Mouse (Mus musculus): ENCODE data around the gene Rnf145. TPM values are rescaled to one million over a fixed set of nuclear protein-coding genes. Genes with fewer than 3 reads are reported as not detected.

The Rnf145 gene
- total and polyA plus RNA-seq, 3 experiments = 53.4 to 120 (median 66.7) TPM

- H3K9me3 ChIP-seq (replicated peaks) = peaks cover 3% of the 10 kb centered on the region; the same call in 1 of the 2 replicates
- TF ChIP-seq GATA1 (IDR thresholded peaks at IDR 0.05; ENCODE audit: borderline replicate concordance, low read length) = no peak
- TF ChIP-seq POLR2AphosphoS5 (IDR thresholded peaks at IDR 0.05; ENCODE audit: insufficient replicate concordance, low read depth, low read length) = no peak
- no peak for TF ChIP-seq TAL1 (conservative IDR thresholded peaks at IDR 0.05; ENCODE audit: low read depth, low read length)
- TF ChIP-seq CTCF (IDR thresholded peaks at IDR 0.05; ENCODE audit: low read depth, low read length) = no peak
- no peak for TF ChIP-seq GATA2 (IDR thresholded peaks at IDR 0.05; ENCODE audit: borderline replicate concordance, low read depth, low read length)
- H3K27me3 ChIP-seq (ENCODE audit: insufficient read depth, low read length) = no peaks in the 10 kb centered on the region; the same call in 1 of the 2 replicates
- peaks cover 29% of the 10 kb centered on the region for H3K4me1 ChIP-seq (ENCODE audit: insufficient read depth, low read depth, low read length)
- no peaks in the 10 kb centered on the region for H3K36me3 ChIP-seq (replicated peaks)
- H3K4me3 ChIP-seq (ENCODE audit: low read depth, low read length) = no peak overlapping the region
- ATAC-seq (ENCODE audit: extremely low read depth, insufficient number of reproducible peaks, low FRiP score, poor library complexity, severe bottlenecking) (no peak), DNase-seq (ENCODE audit: low spot score) (no peak)
Measured at GRCm38 (mm10) chr11:44504761-44505160, 14.0 kb upstream of the Rnf145 start.

DNA sequence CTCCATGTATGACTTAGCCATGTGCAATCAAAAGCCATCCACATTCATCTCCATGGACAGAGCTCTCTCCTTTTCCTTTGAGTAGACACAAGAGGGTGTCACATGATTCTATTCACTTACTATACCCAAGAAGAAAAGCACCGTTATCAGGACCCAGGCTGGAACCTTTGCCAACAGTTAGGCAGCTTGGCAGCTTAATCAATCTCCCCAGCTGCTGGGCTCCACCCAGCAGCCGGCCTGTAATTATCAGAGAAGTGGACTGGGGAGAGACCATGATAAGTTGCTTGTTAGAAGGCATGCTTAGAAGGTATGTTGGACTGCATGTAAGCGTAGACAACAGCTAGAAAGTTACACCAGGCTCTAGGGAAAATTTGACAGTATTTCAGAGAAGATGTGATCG, 9.9 kb upstream of the Rnf145 start:
- DNase-seq (ENCODE audit: low spot score) (peak; percentile 56), ATAC-seq (ENCODE audit: extremely low read depth, insufficient number of reproducible peaks, low FRiP score, poor library complexity, severe bottlenecking) (peak; percentile 86)
- H3K4me3 ChIP-seq (ENCODE audit: low read depth, low read length) = no peak overlapping the region; the same call in 1 of the 2 replicates
- H3K27me3 ChIP-seq (ENCODE audit: insufficient read depth, low read length) = no peaks in the 10 kb centered on the region
- H3K9me3 ChIP-seq (replicated peaks) = no peaks in the 10 kb centered on the region
- H3K4me1 ChIP-seq (ENCODE audit: insufficient read depth, low read depth, low read length) = peaks cover 59% of the 10 kb centered on the region
- no peaks in the 10 kb centered on the region for H3K36me3 ChIP-seq (replicated peaks)
- no peak for TF ChIP-seq GATA1 (IDR thresholded peaks at IDR 0.05; ENCODE audit: borderline replicate concordance, low read length)
- no peak for TF ChIP-seq CTCF (IDR thresholded peaks at IDR 0.05; ENCODE audit: low read depth, low read length)
- no peak for TF ChIP-seq GATA2 (IDR thresholded peaks at IDR 0.05; ENCODE audit: borderline replicate concordance, low read depth, low read length)
- TF ChIP-seq POLR2AphosphoS5 (IDR thresholded peaks at IDR 0.05; ENCODE audit: insufficient replicate concordance, low read depth, low read length) = no peak
- peak; percentile 77 for TF ChIP-seq TAL1 (conservative IDR thresholded peaks at IDR 0.05; ENCODE audit: low read depth, low read length)

- ATAC-seq (ENCODE audit: extremely low read depth, insufficient number of reproducible peaks, low FRiP score, poor library complexity, severe bottlenecking) (no peak), DNase-seq (ENCODE audit: low spot score) (no peak)
- H3K4me1 ChIP-seq (ENCODE audit: insufficient read depth, low read depth, low read length) = peaks cover 56% of the 10 kb centered on the region
- H3K27me3 ChIP-seq (ENCODE audit: insufficient read depth, low read length) = no peaks in the 10 kb centered on the region
- no peaks in the 10 kb centered on the region for H3K36me3 ChIP-seq (replicated peaks)
- H3K4me3 ChIP-seq (ENCODE audit: low read depth, low read length) = no peak overlapping the region
- no peak for TF ChIP-seq CTCF (IDR thresholded peaks at IDR 0.05; ENCODE audit: low read depth, low read length)
- no peak for TF ChIP-seq POLR2AphosphoS5 (IDR thresholded peaks at IDR 0.05; ENCODE audit: insufficient replicate concordance, low read depth, low read length)
- TF ChIP-seq GATA2 (IDR thresholded peaks at IDR 0.05; ENCODE audit: borderline replicate concordance, low read depth, low read length) = no peak
- no peak for TF ChIP-seq GATA1 (IDR thresholded peaks at IDR 0.05; ENCODE audit: borderline replicate concordance, low read length)
- TF ChIP-seq TAL1 (conservative IDR thresholded peaks at IDR 0.05; ENCODE audit: low read depth, low read length) = no peak
- no peaks in the 10 kb centered on the region for H3K9me3 ChIP-seq (replicated peaks)
Measured at GRCm38 (mm10) chr11:44509906-44510305, 8.9 kb upstream of the Rnf145 start.

DNA sequence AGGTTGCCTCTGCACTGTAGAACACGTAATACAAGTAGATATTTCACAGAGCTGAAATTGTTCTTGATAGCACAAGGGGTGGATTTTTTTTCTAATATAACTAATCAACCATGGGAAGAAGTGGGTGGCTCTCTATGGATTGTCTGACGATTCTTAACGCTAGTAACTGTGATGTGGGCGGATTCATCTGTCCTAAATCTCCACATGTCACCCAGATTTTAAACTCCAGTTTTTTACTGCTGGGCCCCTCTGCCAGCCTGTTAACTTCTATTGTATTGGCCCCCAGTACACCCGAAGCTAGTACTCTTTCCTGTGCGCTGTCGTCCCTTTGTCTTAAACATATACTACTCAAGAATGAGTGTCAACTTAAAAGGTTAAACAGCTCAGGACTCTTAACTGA, 8.4 kb upstream of the Rnf145 start:
- H3K27me3 ChIP-seq (ENCODE audit: insufficient read depth, low read length) = no peaks in the 10 kb centered on the region
- peaks cover 56% of the 10 kb centered on the region for H3K4me1 ChIP-seq (ENCODE audit: insufficient read depth, low read depth, low read length)
- DNase-seq (ENCODE audit: low spot score) (no peak), ATAC-seq (ENCODE audit: extremely low read depth, insufficient number of reproducible peaks, low FRiP score, poor library complexity, severe bottlenecking) (no peak)
- no peaks in the 10 kb centered on the region for H3K36me3 ChIP-seq (replicated peaks)
- TF ChIP-seq GATA1 (IDR thresholded peaks at IDR 0.05; ENCODE audit: borderline replicate concordance, low read length) (no peak), CTCF (IDR thresholded peaks at IDR 0.05; ENCODE audit: low read depth, low read length) (no peak), POLR2AphosphoS5 (IDR thresholded peaks at IDR 0.05; ENCODE audit: insufficient replicate concordance, low read depth, low read length) (no peak)
- no peaks in the 10 kb centered on the region for H3K9me3 ChIP-seq (replicated peaks)
- H3K4me3 ChIP-seq (ENCODE audit: low read depth, low read length) = no peak overlapping the region

- Histone ChIP-seq H3K27me3 (ENCODE audit: insufficient read depth, low read length) (no peaks in the 10 kb centered on the region), H3K9me3 (replicated peaks) (no peaks in the 10 kb centered on the region), H3K4me1 (ENCODE audit: insufficient read depth, low read depth, low read length) (peaks cover 60% of the 10 kb centered on the region), H3K36me3 (replicated peaks) (peaks cover 2% of the 10 kb centered on the region), H3K4me3 (ENCODE audit: low read depth, low read length) (peak overlapping the region; percentile 32; the same call in 1 of the 2 replicates)
- peak; percentile 28; the same call in 1 of the 2 replicates for ATAC-seq (ENCODE audit: extremely low read depth, insufficient number of reproducible peaks, low FRiP score, poor library complexity, severe bottlenecking)
- no peak for DNase-seq (ENCODE audit: low spot score)
- no peak for TF ChIP-seq GATA1 (IDR thresholded peaks at IDR 0.05; ENCODE audit: borderline replicate concordance, low read length)
- no peak for TF ChIP-seq CTCF (IDR thresholded peaks at IDR 0.05; ENCODE audit: low read depth, low read length)
Measured at GRCm38 (mm10) chr11:44512044-44513025, 6.4 kb upstream of the Rnf145 start.

DNA sequence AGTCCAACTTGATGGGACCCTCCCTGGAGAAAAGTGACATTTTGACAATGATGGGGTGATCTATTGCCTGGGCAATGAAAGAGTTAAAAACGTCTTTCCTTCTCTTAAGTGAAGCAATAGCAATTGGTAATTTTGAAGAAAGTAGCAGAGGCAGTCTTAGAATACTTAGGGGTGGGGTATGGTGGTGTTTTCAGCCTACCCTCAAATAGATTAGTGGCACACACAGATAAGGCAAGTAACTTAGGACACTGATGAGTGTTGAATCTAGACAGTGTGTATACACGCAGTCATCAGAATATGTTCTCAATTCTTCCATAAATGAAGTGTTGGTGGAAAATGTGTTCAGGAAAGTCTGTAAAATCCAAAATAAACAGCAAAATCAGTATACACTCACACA, 5.7 kb upstream of the Rnf145 start:
- H3K4me3 ChIP-seq (ENCODE audit: low read depth, low read length) = no peak overlapping the region
- peak; percentile 29 for DNase-seq (ENCODE audit: low spot score)
- TF ChIP-seq TAL1 (conservative IDR thresholded peaks at IDR 0.05; ENCODE audit: low read depth, low read length) = no peak
- TF ChIP-seq POLR2AphosphoS5 (IDR thresholded peaks at IDR 0.05; ENCODE audit: insufficient replicate concordance, low read depth, low read length) = no peak
- no peak for TF ChIP-seq GATA1 (IDR thresholded peaks at IDR 0.05; ENCODE audit: borderline replicate concordance, low read length)
- no peak for TF ChIP-seq CTCF (IDR thresholded peaks at IDR 0.05; ENCODE audit: low read depth, low read length)
- no peak for TF ChIP-seq GATA2 (IDR thresholded peaks at IDR 0.05; ENCODE audit: borderline replicate concordance, low read depth, low read length)
- H3K9me3 ChIP-seq (replicated peaks) = no peaks in the 10 kb centered on the region
- peaks cover 64% of the 10 kb centered on the region for H3K4me1 ChIP-seq (ENCODE audit: insufficient read depth, low read depth, low read length)
- H3K27me3 ChIP-seq (ENCODE audit: insufficient read depth, low read length) = no peaks in the 10 kb centered on the region
- 0 out of 2 replicates have a peak, but pooled peaks have one; percentile 8 for ATAC-seq (ENCODE audit: extremely low read depth, insufficient number of reproducible peaks, low FRiP score, poor library complexity, severe bottlenecking)
- peaks cover 2% of the 10 kb centered on the region for H3K36me3 ChIP-seq (replicated peaks)

Measured in G1E (cell line).